Mouse (Mus musculus) CH12.LX (cell line): ENCODE data around the gene Cnnm2. TPM values are rescaled to one million over a fixed set of nuclear protein-coding genes. Genes with fewer than 3 reads are reported as not detected.

Experiments
- DNase-seq: peaks from one replicate; pipeline ENCODE4 v3.0.0-alpha.2; 2013; ENCODE audit errors: extremely low read depth
- H3K27ac ChIP-seq: 2 replicates; pipeline ENCODE4 v1.5.1; 2012; ENCODE audit warnings: low read depth, mild to moderate bottlenecking, control low read depth, moderate library complexity; ENCODE audit not compliant: insufficient read depth
- H3K27me3 ChIP-seq: replicated peaks from 2 replicates; pipeline ENCODE3; 2012; ENCODE audit warnings: inconsistent platforms
- H3K36me3 ChIP-seq, 2 experiments: replicated peaks in 1 of 2; 2 replicates each; pipeline versions ENCODE3 to v1.6.1; 2012; ENCODE audit warnings: inconsistent platforms in 1 of 2, low read length in 1 of 2, mild to moderate bottlenecking in 1 of 2, mixed read lengths in 1 of 2, moderate library complexity in 1 of 2; ENCODE audit not compliant: control insufficient read depth in 1 of 2, insufficient read depth in 1 of 2
- H3K4me1 ChIP-seq, 2 experiments: 2 replicates each; pipeline ENCODE4 v1.6.1; 2012; ENCODE audit warnings: inconsistent platforms in 1 of 2, moderate library complexity in 1 of 2; ENCODE audit not compliant: insufficient read depth in 2 of 2, control insufficient read depth in 1 of 2
- H3K4me2 ChIP-seq: 2 replicates; pipeline ENCODE4 v1.6.1; 2012; ENCODE audit warnings: low read depth, mild to moderate bottlenecking, control low read depth; ENCODE audit not compliant: poor library complexity, insufficient read depth, severe bottlenecking
- H3K4me3 ChIP-seq, 3 experiments: fragments of 150-350 bp in 1 of 3; sonication (generic) in 1 of 3; replicated peaks in 1 of 3; 2 replicates each; pipeline versions ENCODE3 to v1.5.1; 2011 to 2012; ENCODE audit warnings: low read depth in 2 of 3, low read length in 2 of 3, mild to moderate bottlenecking in 2 of 3, moderate library complexity in 2 of 3, control low read depth in 1 of 3, improper control_type of control experiment in 1 of 3, inconsistent platforms in 1 of 3, mixed read lengths in 1 of 3; ENCODE audit not compliant: poor library complexity in 1 of 3
- H3K79me2 ChIP-seq: replicated peaks from 2 replicates; pipeline ENCODE4 v1.6.1; 2012; ENCODE audit warnings: mild to moderate bottlenecking, moderate library complexity; ENCODE audit not compliant: control insufficient read depth, poor library complexity, insufficient read depth, severe bottlenecking; ENCODE audit errors: extremely low read depth
- H3K9ac ChIP-seq: 2 replicates; pipeline ENCODE4 v1.6.1; 2012; ENCODE audit warnings: low read depth, mild to moderate bottlenecking, control low read depth, moderate library complexity; ENCODE audit not compliant: insufficient read depth
- H3K9me3 ChIP-seq: replicated peaks from 2 replicates; pipeline ENCODE3; 2012; ENCODE audit warnings: low read length, inconsistent platforms, mixed read lengths
- CHD2 ChIP-seq: IDR thresholded peaks from 2 replicates; pipeline ENCODE4 v1.6.1; 2011; ENCODE audit warnings: low read length, improper control_type of control experiment
- GABPA ChIP-seq: IDR thresholded peaks from 2 replicates; pipeline ENCODE4 v1.6.1; 2012; ENCODE audit warnings: low read depth, low read length, improper control_type of control experiment, inconsistent platforms; ENCODE audit not compliant: insufficient replicate concordance
- HCFC1 ChIP-seq: IDR thresholded peaks from 2 replicates; pipeline ENCODE4 v1.6.1; 2012; ENCODE audit warnings: low read depth, mild to moderate bottlenecking, inconsistent platforms, low read length, improper control_type of control experiment
- KAT2A ChIP-seq: IDR thresholded peaks from 2 replicates; pipeline ENCODE4 v1.6.1; 2012; ENCODE audit warnings: low read length, improper control_type of control experiment, inconsistent platforms; ENCODE audit not compliant: insufficient replicate concordance
- MAFK ChIP-seq: IDR thresholded peaks from 2 replicates; pipeline ENCODE4 v1.6.1; 2011; ENCODE audit warnings: low read length, improper control_type of control experiment; ENCODE audit not compliant: insufficient replicate concordance
- MAX ChIP-seq: IDR thresholded peaks from 2 replicates; pipeline ENCODE4 v1.6.1; 2011; ENCODE audit warnings: low read length, improper control_type of control experiment
- MAZ ChIP-seq: IDR thresholded peaks from 2 replicates; pipeline ENCODE4 v1.6.1; 2012; ENCODE audit warnings: low read depth, mild to moderate bottlenecking, inconsistent platforms, low read length, improper control_type of control experiment, moderate library complexity
- MEF2A ChIP-seq: IDR thresholded peaks from 2 replicates; pipeline ENCODE4 v1.6.1; 2014; ENCODE audit warnings: low read depth, mild to moderate bottlenecking, inconsistent platforms, low read length, improper control_type of control experiment, borderline replicate concordance
- MXI1 ChIP-seq: IDR thresholded peaks from 2 replicates; pipeline ENCODE4 v1.6.1; 2011; ENCODE audit warnings: mild to moderate bottlenecking, low read depth, low read length, improper control_type of control experiment
- NELFE ChIP-seq: IDR thresholded peaks from 2 replicates; pipeline ENCODE4 v1.6.1; 2011; ENCODE audit warnings: low read depth, low read length, improper control_type of control experiment
- POLR2AphosphoS2 ChIP-seq: IDR thresholded peaks from 2 replicates; pipeline ENCODE4 v1.6.1; 2011; ENCODE audit warnings: low read depth, low read length, improper control_type of control experiment
- RCOR1 ChIP-seq: conservative IDR thresholded peaks from 2 replicates; pipeline ENCODE4 v1.6.1; 2012; ENCODE audit warnings: low read depth, mild to moderate bottlenecking, inconsistent platforms, low read length, improper control_type of control experiment
- SIN3A ChIP-seq: IDR thresholded peaks from 2 replicates; pipeline ENCODE4 v1.6.1; 2012; ENCODE audit warnings: low read length, improper control_type of control experiment, inconsistent platforms
- TBP ChIP-seq: conservative IDR thresholded peaks from 2 replicates; pipeline ENCODE4 v1.6.1; 2011; ENCODE audit warnings: low read depth, low read length, improper control_type of control experiment
- TCF12 ChIP-seq: IDR thresholded peaks from 2 replicates; pipeline ENCODE4 v1.6.1; 2014; ENCODE audit warnings: low read depth, mild to moderate bottlenecking, inconsistent platforms, low read length, improper control_type of control experiment
- UBTF ChIP-seq: IDR thresholded peaks from 2 replicates; pipeline ENCODE4 v1.6.1; 2012; ENCODE audit warnings: low read depth, mild to moderate bottlenecking, inconsistent platforms, low read length, improper control_type of control experiment, moderate library complexity
- USF1 ChIP-seq: IDR thresholded peaks from 2 replicates; pipeline ENCODE4 v1.6.1; 2014; ENCODE audit warnings: low read depth, mild to moderate bottlenecking, inconsistent platforms, low read length, improper control_type of control experiment
- USF2 ChIP-seq: conservative IDR thresholded peaks from 2 replicates; pipeline ENCODE4 v1.6.1; 2011; ENCODE audit warnings: low read depth, low read length, improper control_type of control experiment
- ZC3H11A ChIP-seq: IDR thresholded peaks from 2 replicates; pipeline ENCODE4 v1.6.1; 2012; ENCODE audit warnings: low read depth, mild to moderate bottlenecking, inconsistent platforms, low read length, improper control_type of control experiment
- ZNF384 ChIP-seq: IDR thresholded peaks from 2 replicates; pipeline ENCODE4 v1.6.1; 2012; ENCODE audit warnings: low read depth, low read length, improper control_type of control experiment, inconsistent platforms
- dilution Hi-C: fragments of 300-500 bp; cut with MboI; formaldehyde crosslinking; loops from 2 replicates; pipeline ENCODE4 v1.14.3; 2020; ENCODE audit warnings: low sequenced_read_pairs; ENCODE audit not compliant: extremely low pct_unique_long_range_greater_than_20kb, extremely low pct_ligation_motif_present
- in situ Hi-C: fragments of 300-500 bp; cut with MboI; formaldehyde crosslinking; loops from 3 replicates; pipeline ENCODE4 v1.14.3; 2019; ENCODE audit warnings: low sequenced_read_pairs, low pct_ligation_motif_present, low pct_unique_long_range_greater_than_20kb, mixed read lengths
- polyA plus RNA-seq: library from polyadenylated mRNA; unstranded; fragments of >175 nt; gene quantifications from 2 replicates; pipeline ENCODE4 v1.2.1, GENCODE M21; 2012; ENCODE audit warnings: low read depth; ENCODE audit not compliant: insufficient read length
- total RNA-seq, 2 experiments: library from RNA; depleted of rRNA; stranded (reverse); fragments of 300-350 nt in 1 of 2; fragments of >200 nt in 1 of 2; gene quantifications; 2 replicates each; pipeline ENCODE4 v1.2.3; 2012 to 2014

The Cnnm2 gene
- total and polyA plus RNA-seq, 3 experiments = 1.8 to 3.7 (median 2.6) TPM

DNA sequence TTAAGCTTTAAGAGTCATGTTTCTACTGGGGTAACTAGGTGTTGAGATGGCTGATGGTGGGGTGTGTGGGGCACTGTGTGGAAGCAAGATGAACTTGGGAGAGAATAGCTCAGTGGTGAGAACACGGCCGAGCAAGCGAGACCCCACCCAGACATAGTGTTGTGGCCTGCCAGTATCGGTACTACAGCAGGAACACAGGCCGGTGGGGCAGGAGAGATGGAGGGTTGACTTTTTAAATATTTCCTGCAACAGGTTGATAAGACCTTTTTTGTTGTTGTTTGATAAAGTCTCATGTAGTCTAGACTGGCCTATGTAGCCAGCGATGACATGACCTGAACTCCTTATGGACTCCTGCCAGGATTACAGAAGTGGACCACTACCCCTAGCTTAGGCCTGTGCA is 139.4 kb downstream of the Cnnm2 start:
- H3K27me3 ChIP-seq = no peaks in the 10 kb centered on the region
- peaks cover 19 to 59% of the 10 kb centered on the region in 2 experiments for H3K36me3 ChIP-seq
- TF ChIP-seq RCOR1 (no peak), NELFE (no peak), HCFC1 (no peak), TCF12 (no peak), UBTF (no peak), MAX (no peak), MEF2A (no peak), MXI1 (no peak), ZC3H11A (no peak), SIN3A (no peak), CHD2 (no peak), MAFK (no peak), USF1 (no peak)
- peaks cover 8% of the 10 kb centered on the region for H3K9me3 ChIP-seq
- dilution Hi-C loops = no loop called here
- in situ Hi-C loops = no loop called here
- DNase-seq = no peak
- H3K4me2 ChIP-seq = no peak overlapping the region
- H3K79me2 ChIP-seq = no peaks in the 10 kb centered on the region
- H3K4me3 ChIP-seq = no peak overlapping the region
- H3K9ac ChIP-seq = no peak overlapping the region
- no peak overlapping the region for H3K27ac ChIP-seq
- peaks cover 6 to 17% of the 10 kb centered on the region in 2 experiments; a peak in 3 of 4 replicates for H3K4me1 ChIP-seq

DNA sequence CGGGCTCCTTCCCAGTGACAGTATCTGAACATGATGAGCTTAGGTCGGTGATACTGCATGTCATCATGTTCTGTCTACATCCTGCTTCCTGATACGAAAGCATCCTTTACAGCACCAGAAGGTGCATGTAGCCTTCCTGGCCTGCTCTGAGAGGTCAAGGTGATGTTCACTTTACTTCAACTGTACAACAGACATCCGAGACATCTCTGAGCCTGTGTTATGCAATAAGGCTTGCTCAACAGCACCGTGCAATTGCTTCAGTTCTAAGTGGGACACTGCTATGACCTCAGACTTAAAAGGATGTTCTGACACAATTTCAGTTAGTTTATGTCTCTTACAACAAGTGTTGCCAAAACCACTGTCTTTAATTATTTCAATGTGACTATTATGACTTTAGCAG is 139.9 kb downstream of the Cnnm2 start:
- DNase-seq = no peak
- Histone ChIP-seq H3K36me3 (peaks cover 16 to 57% of the 10 kb centered on the region in 2 experiments), H3K9ac (no peak overlapping the region), H3K4me2 (no peak overlapping the region), H3K27me3 (no peaks in the 10 kb centered on the region), H3K79me2 (no peaks in the 10 kb centered on the region), H3K27ac (no peak overlapping the region), H3K4me1 (peaks cover 6 to 17% of the 10 kb centered on the region in 2 experiments; a peak in 3 of 4 replicates), H3K4me3 (no peak overlapping the region), H3K9me3 (peaks cover 8% of the 10 kb centered on the region)
- dilution Hi-C loops (no loop called here), in situ Hi-C loops (no loop called here)
- TF ChIP-seq RCOR1 (no peak), ZNF384 (no peak), TCF12 (no peak), CHD2 (no peak), KAT2A (no peak), GABPA (no peak), POLR2AphosphoS2 (no peak), TBP (no peak), MXI1 (no peak), USF2 (no peak), MAZ (no peak), USF1 (no peak)
- TF ChIP-seq, all 38 proteins: peak for 0
